Mouse (Mus musculus) lung, embryonic 15.5 days (tissue): ENCODE results near the gene Setd7. TPM values are rescaled to one million over a fixed set of nuclear protein-coding genes. Genes with fewer than 3 reads are reported as not detected.
"Not testable (repeated sequence)": the region's sequence is repeated elsewhere in the genome, so short reads cannot be mapped to it uniquely, and the experiment has no call there.

Source experiments
- ATAC-seq: fragments of 200-750 bp; cut with Nextera tagmentation; 2 replicates; pipeline ENCODE4 v1.8.0; 2017; ENCODE audit warnings: moderate number of reproducible peaks, borderline replicate concordance; ENCODE audit not compliant: low FRiP score, low TSS enrichment; ENCODE audit errors: extremely low read depth
- H3K27ac ChIP-seq: fragments of 300-500 bp; sonication (generic); 2 replicates; pipeline ENCODE4 v1.5.1; 2015; ENCODE audit warnings: moderate library complexity, mild to moderate bottlenecking, inconsistent platforms
- H3K27me3 ChIP-seq: fragments of 300-500 bp; sonication (generic); 2 replicates; pipeline ENCODE4 v1.6.1; 2015; ENCODE audit warnings: inconsistent platforms
- H3K36me3 ChIP-seq: fragments of 300-500 bp; sonication (generic); 2 replicates; pipeline ENCODE4 v1.6.1; 2015; ENCODE audit warnings: inconsistent platforms
- H3K4me1 ChIP-seq: fragments of 300-500 bp; sonication (generic); 2 replicates; pipeline ENCODE4 v1.6.1; 2015; ENCODE audit warnings: inconsistent platforms
- H3K4me2 ChIP-seq: fragments of 300-500 bp; sonication (generic); 2 replicates; pipeline ENCODE4 v1.6.1; 2015; ENCODE audit warnings: inconsistent platforms, mild to moderate bottlenecking, moderate library complexity
- H3K4me3 ChIP-seq: fragments of 300-500 bp; sonication (generic); 2 replicates; pipeline ENCODE4 v1.5.1; 2015; ENCODE audit warnings: mild to moderate bottlenecking, inconsistent platforms
- H3K9ac ChIP-seq: fragments of 300-500 bp; sonication (generic); 2 replicates; pipeline ENCODE4 v1.6.1; 2015; ENCODE audit warnings: inconsistent platforms
- H3K9me3 ChIP-seq: fragments of 300-500 bp; sonication (generic); 2 replicates; pipeline ENCODE4 v1.6.1; 2016; ENCODE audit warnings: inconsistent platforms
- WGBS: fragments of 180-500 bp; shearing (Covaris S2); methylation state at CpG from one replicate; pipeline ENCODE4 v1.1.7; 2015; 5-methylcytosine and 5-hydroxymethylcytosine counted together
- polyA plus RNA-seq: library from polyadenylated mRNA; unstranded; fragments of >200 nt; fragmentation: Nextera tagmentation; extraction: Ambion mirVana; gene quantifications from 2 replicates; pipeline ENCODE4 v1.2.1, GENCODE M21; 2015

Gene Setd7
- polyA plus RNA-seq, 1 experiment from 2014 or later: 3.2 TPM

- WGBS: 26% methylated on average over 18 of the region's 18 CpGs
- H3K36me3 ChIP-seq: no peaks in the 10 kb centered on the region
- no peak overlapping the region for H3K9ac ChIP-seq
- H3K4me3 ChIP-seq: no peak overlapping the region
- no peaks in the 10 kb centered on the region for H3K9me3 ChIP-seq
- H3K27ac ChIP-seq: no peak overlapping the region
- no peak overlapping the region for H3K4me2 ChIP-seq
- no peaks in the 10 kb centered on the region for H3K27me3 ChIP-seq
- peaks cover 2% of the 10 kb centered on the region; the same call in 1 of the 2 replicates for H3K4me1 ChIP-seq
- ATAC-seq: no peak
Observed at GRCm38 (mm10) chr3:51583574-51584391, 23.1 kb upstream of the Setd7 start.

GRCm38 (mm10) chr3:51579243-51579642 lies 18.6 kb upstream of the Setd7 start:
- H3K9ac ChIP-seq, H3K36me3 ChIP-seq, H3K4me3 ChIP-seq, H3K9me3 ChIP-seq, H3K27ac ChIP-seq, ATAC-seq, H3K27me3 ChIP-seq, H3K4me2 ChIP-seq: not testable (repeated sequence)
- peaks cover 15% of the 10 kb centered on the region; the same call in 1 of the 2 replicates for H3K4me1 ChIP-seq
- 80% methylated on average over 4 of the region's 4 CpGs for WGBS

- ATAC-seq: peak; percentile 81
- WGBS: 60% methylated on average over 12 of the region's 12 CpGs
Observed at GRCm38 (mm10) chr3:51577816-51578749, 17.4 kb upstream of the Setd7 start.

GRCm38 (mm10) chr3:51577359-51577758 lies 16.7 kb upstream of the Setd7 start:
- H3K36me3 ChIP-seq: no peaks in the 10 kb centered on the region
- no peak overlapping the region for H3K9ac ChIP-seq
- peak overlapping the region; percentile 33; the same call in 1 of the 2 replicates for H3K27ac ChIP-seq
- no peak for ATAC-seq
- no peaks in the 10 kb centered on the region for H3K9me3 ChIP-seq
- peaks cover 15% of the 10 kb centered on the region; the same call in 1 of the 2 replicates for H3K4me1 ChIP-seq
- H3K4me2 ChIP-seq: no peak overlapping the region
- no peaks in the 10 kb centered on the region for H3K27me3 ChIP-seq
- no peak overlapping the region for H3K4me3 ChIP-seq
- 65% methylated on average over 11 of the region's 11 CpGs for WGBS

More at GRCm38 (mm10) chr3:51577816-51578749, 17.4 kb upstream of the Setd7 start:
- H3K4me1 ChIP-seq: peaks cover 15% of the 10 kb centered on the region; the same call in 1 of the 2 replicates
- H3K4me3 ChIP-seq: no peak overlapping the region
- peak overlapping the region; percentile 66 for H3K27ac ChIP-seq
- no peaks in the 10 kb centered on the region for H3K27me3 ChIP-seq
- no peaks in the 10 kb centered on the region for H3K36me3 ChIP-seq
- H3K4me2 ChIP-seq: no peak overlapping the region
- no peaks in the 10 kb centered on the region for H3K9me3 ChIP-seq
- no peak overlapping the region for H3K9ac ChIP-seq

GRCm38 (mm10) chr3:51573915-51574314 lies 13.2 kb upstream of the Setd7 start:
- Histone ChIP-seq H3K36me3 (no peaks in the 10 kb centered on the region), H3K27me3 (no peaks in the 10 kb centered on the region), H3K9ac (no peak overlapping the region), H3K27ac (no peak overlapping the region), H3K4me2 (no peak overlapping the region), H3K4me3 (no peak overlapping the region), H3K4me1 (peaks cover 15% of the 10 kb centered on the region; the same call in 1 of the 2 replicates), H3K9me3 (no peaks in the 10 kb centered on the region)
- ATAC-seq: no peak
- WGBS: 76% methylated on average over 9 of the region's 9 CpGs

- no peak for ATAC-seq
- H3K27ac ChIP-seq: no peak overlapping the region
- H3K4me1 ChIP-seq: no peaks in the 10 kb centered on the region
- H3K9me3 ChIP-seq: no peaks in the 10 kb centered on the region
- no peaks in the 10 kb centered on the region for H3K27me3 ChIP-seq
- H3K4me3 ChIP-seq: no peak overlapping the region
- WGBS: 90% methylated on average over 4 of the region's 4 CpGs
- no peaks in the 10 kb centered on the region for H3K36me3 ChIP-seq
- no peak overlapping the region for H3K9ac ChIP-seq
- H3K4me2 ChIP-seq: no peak overlapping the region
Observed at GRCm38 (mm10) chr3:51570200-51570599, 9.5 kb upstream of the Setd7 start.

- no peak overlapping the region for H3K27ac ChIP-seq
- no peak overlapping the region for H3K9ac ChIP-seq
- peak overlapping the region; percentile 98 for H3K4me2 ChIP-seq
- H3K4me3 ChIP-seq: peak overlapping the region; percentile 78
- no peak for ATAC-seq
- no peaks in the 10 kb centered on the region for H3K9me3 ChIP-seq
- H3K4me1 ChIP-seq: peaks cover 14% of the 10 kb centered on the region
- 59% methylated on average over 6 of the region's 6 CpGs for WGBS
- H3K36me3 ChIP-seq: no peaks in the 10 kb centered on the region
- H3K27me3 ChIP-seq: no peaks in the 10 kb centered on the region
Observed at GRCm38 (mm10) chr3:51561993-51562385, 1.3 kb upstream of the Setd7 start.

- Histone ChIP-seq H3K9me3 (no peaks in the 10 kb centered on the region), H3K4me2 (peak overlapping the region; percentile 98), H3K27ac (peak overlapping the region; percentile 92), H3K36me3 (no peaks in the 10 kb centered on the region), H3K27me3 (no peaks in the 10 kb centered on the region), H3K9ac (peak overlapping the region; percentile 84), H3K4me3 (peak overlapping the region; percentile 78), H3K4me1 (peaks cover 14% of the 10 kb centered on the region)
- peak; percentile 55; the same call in 1 of the 2 replicates for ATAC-seq
- under 1% methylated on average over 32 of the region's 32 CpGs for WGBS
Observed at GRCm38 (mm10) chr3:51561109-51561992, 672 bp upstream of the Setd7 start.

- peak overlapping the region; percentile 84 for H3K9ac ChIP-seq
- H3K4me3 ChIP-seq: peak overlapping the region; percentile 78
- H3K4me2 ChIP-seq: peak overlapping the region; percentile 98
- peaks cover 14% of the 10 kb centered on the region for H3K4me1 ChIP-seq
- H3K36me3 ChIP-seq: no peaks in the 10 kb centered on the region
- ATAC-seq: peak; percentile 50
- no peaks in the 10 kb centered on the region for H3K27me3 ChIP-seq
- peak overlapping the region; percentile 92 for H3K27ac ChIP-seq
- under 1% methylated on average over 75 of the region's 80 CpGs for WGBS
- no peaks in the 10 kb centered on the region for H3K9me3 ChIP-seq
Observed at GRCm38 (mm10) chr3:51559594-51560450, 857 bp downstream of the Setd7 start.

- H3K27ac ChIP-seq: no peak overlapping the region
- WGBS: 85% methylated on average over 8 of the region's 8 CpGs
Observed at GRCm38 (mm10) chr3:51555583-51555982, 5.1 kb downstream of the Setd7 start.

More at GRCm38 (mm10) chr3:51555583-51555982, 5.1 kb downstream of the Setd7 start:
- H3K9me3 ChIP-seq: no peaks in the 10 kb centered on the region
- H3K9ac ChIP-seq: no peak overlapping the region
- no peak overlapping the region for H3K4me2 ChIP-seq
- no peaks in the 10 kb centered on the region for H3K36me3 ChIP-seq
- no peak for ATAC-seq
- H3K27me3 ChIP-seq: no peaks in the 10 kb centered on the region
- peaks cover 26% of the 10 kb centered on the region for H3K4me1 ChIP-seq
- no peak overlapping the region for H3K4me3 ChIP-seq
